Mouse (Mus musculus) hindbrain, embryonic 12.5 days (tissue): ENCODE data around the gene Olfr1153. TPM values are rescaled to one million over a fixed set of nuclear protein-coding genes. Genes with fewer than 3 reads are reported as not detected.

Experiments used
- ATAC-seq: fragments of 200-750 bp; cut with Nextera tagmentation; 2 replicates; pipeline ENCODE4 v1.8.0; 2017; ENCODE audit warnings: moderate TSS enrichment; ENCODE audit not compliant: low FRiP score
- H3K27ac ChIP-seq: fragments of 300-500 bp; sonication (generic); 2 replicates; pipeline ENCODE4 v1.5.1; 2016; ENCODE audit warnings: mild to moderate bottlenecking
- H3K27me3 ChIP-seq: fragments of 300-500 bp; sonication (generic); 2 replicates; pipeline ENCODE4 v1.6.1; 2016; ENCODE audit warnings: mild to moderate bottlenecking
- H3K36me3 ChIP-seq: fragments of 300-500 bp; sonication (generic); 2 replicates; pipeline ENCODE4 v1.6.1; 2016; ENCODE audit warnings: mild to moderate bottlenecking
- H3K4me1 ChIP-seq: fragments of 300-500 bp; sonication (generic); 2 replicates; pipeline ENCODE4 v1.6.1; 2016
- H3K4me2 ChIP-seq: fragments of 300-500 bp; sonication (generic); replicated peaks from 2 replicates; pipeline ENCODE4 v1.6.1; 2016; ENCODE audit warnings: mild to moderate bottlenecking
- H3K4me3 ChIP-seq: fragments of 300-500 bp; sonication (generic); 2 replicates; pipeline ENCODE4 v1.5.1; 2016; ENCODE audit warnings: mild to moderate bottlenecking
- H3K9ac ChIP-seq: fragments of 300-500 bp; sonication (generic); 2 replicates; pipeline ENCODE4 v1.6.1; 2016; ENCODE audit warnings: mild to moderate bottlenecking, moderate library complexity
- H3K9me3 ChIP-seq: fragments of 300-500 bp; sonication (generic); replicated peaks from 2 replicates; pipeline ENCODE4 v1.6.1; 2016; ENCODE audit warnings: mild to moderate bottlenecking
- WGBS: fragments of 180-500 bp; shearing (Covaris S2); methylation state at CpG from one replicate; pipeline ENCODE4 v1.1.7; 2016; 5-methylcytosine and 5-hydroxymethylcytosine counted together
- polyA plus RNA-seq: library from polyadenylated mRNA; unstranded; fragments of >200 nt; fragmentation: Nextera tagmentation; extraction: Ambion mirVana; gene quantifications from 2 replicates; pipeline ENCODE4 v1.2.1, GENCODE M21; 2016

Olfr1153 gene
- not detected in 2 replicates for polyA plus RNA-seq

DNA sequence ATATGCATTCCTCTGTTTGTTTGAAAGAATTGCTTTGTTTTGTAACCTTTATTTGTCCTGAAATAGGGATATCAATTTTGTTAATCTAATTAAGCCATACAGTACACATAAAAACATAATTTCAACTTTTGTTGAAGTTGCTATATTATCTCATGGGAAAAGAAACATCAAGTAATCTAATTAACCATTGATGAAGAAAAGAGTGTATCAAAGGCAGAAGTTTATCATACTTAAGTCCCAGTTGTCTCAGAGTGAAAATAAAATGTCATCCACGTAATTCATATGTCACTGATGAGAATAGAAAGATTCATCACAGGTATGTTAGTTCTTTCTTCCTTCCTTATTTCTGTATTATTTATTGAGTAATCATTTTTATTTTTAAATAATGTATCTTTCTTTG lies at the start of gene Olfr1153:
Gene Olfr1153, plus strand, starts transcription at position 301 of the 400 bp plus-strand sequence.
- no peak for ATAC-seq
- WGBS: 71% methylated on average over 1 of the region's 1 CpGs
- H3K27me3 ChIP-seq: no peaks in the 10 kb centered on the region
- H3K9me3 ChIP-seq: no peaks in the 10 kb centered on the region
- no peak within 1 kb of the TSS for H3K27ac ChIP-seq
- H3K9ac ChIP-seq: no peak within 1 kb of the TSS
- no peaks in the 10 kb centered on the region for H3K36me3 ChIP-seq
- no peak within 1 kb of the TSS for H3K4me3 ChIP-seq
- no peak within 1 kb of the TSS for H3K4me2 ChIP-seq
- no peaks in the 10 kb centered on the region for H3K4me1 ChIP-seq

DNA sequence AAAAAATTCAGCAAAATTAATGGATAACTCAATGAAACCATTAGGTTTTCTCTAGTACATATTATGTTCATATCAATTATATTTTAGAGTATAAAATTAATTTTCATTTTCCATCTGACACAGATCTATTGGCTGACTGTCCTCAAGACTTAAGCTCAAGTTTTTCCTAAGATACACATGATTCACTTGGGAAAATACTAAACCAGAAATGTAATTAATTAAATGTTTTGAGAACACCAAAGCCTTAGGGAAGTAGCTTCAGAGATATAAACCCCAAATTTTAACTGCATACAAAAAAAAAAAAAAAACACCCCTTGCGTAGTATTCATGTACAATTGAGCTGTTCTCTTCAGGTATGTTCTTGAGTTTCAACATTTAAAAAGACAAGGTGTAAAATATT lies 39.2 kb upstream of the Olfr1153 start, which contains the start of gene Olfr1151:
Gene Olfr1151, plus strand, starts transcription at position 301 of the 400 bp plus-strand sequence.
- no peak for ATAC-seq
- H3K36me3 ChIP-seq: no peaks in the 10 kb centered on the region
- H3K4me1 ChIP-seq: no peaks in the 10 kb centered on the region
- no peak within 1 kb of the TSS for H3K27ac ChIP-seq
- no peak within 1 kb of the TSS for H3K9ac ChIP-seq
- H3K9me3 ChIP-seq: no peaks in the 10 kb centered on the region
- H3K4me3 ChIP-seq: no peak within 1 kb of the TSS
- H3K4me2 ChIP-seq: no peak within 1 kb of the TSS
- H3K27me3 ChIP-seq: no peaks in the 10 kb centered on the region
- WGBS: 95% methylated on average over 1 of the region's 1 CpGs

DNA sequence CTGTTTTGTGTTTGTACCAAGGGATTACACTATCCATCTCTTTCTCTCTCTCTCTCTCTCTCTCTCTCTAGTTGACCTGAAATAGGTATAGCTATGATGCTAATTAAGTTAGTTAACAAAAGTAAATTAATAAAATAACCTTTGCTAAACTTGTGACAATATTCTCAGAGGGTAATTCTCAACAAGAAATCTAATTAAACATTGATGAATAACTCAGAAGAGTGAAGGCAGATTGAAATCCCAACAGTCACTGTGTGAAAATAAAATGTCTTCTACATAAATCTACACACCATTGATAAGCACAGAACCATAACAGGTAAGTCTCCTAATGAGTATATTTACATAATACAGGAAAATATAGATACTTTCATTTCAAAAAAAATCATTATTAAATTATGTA lies 28.6 kb upstream of the Olfr1153 start, which contains the start of gene Olfr1152:
Gene Olfr1152, plus strand, starts transcription at position 301 of the 400 bp plus-strand sequence.
- H3K36me3 ChIP-seq: no peaks in the 10 kb centered on the region
- no peaks in the 10 kb centered on the region for H3K9me3 ChIP-seq
- H3K4me2 ChIP-seq: no peak within 1 kb of the TSS
- no peak within 1 kb of the TSS for H3K9ac ChIP-seq
- H3K27me3 ChIP-seq: no peaks in the 10 kb centered on the region
- H3K27ac ChIP-seq: no peak within 1 kb of the TSS
- no peaks in the 10 kb centered on the region for H3K4me1 ChIP-seq
- H3K4me3 ChIP-seq: no peak within 1 kb of the TSS
- ATAC-seq: no peak

DNA sequence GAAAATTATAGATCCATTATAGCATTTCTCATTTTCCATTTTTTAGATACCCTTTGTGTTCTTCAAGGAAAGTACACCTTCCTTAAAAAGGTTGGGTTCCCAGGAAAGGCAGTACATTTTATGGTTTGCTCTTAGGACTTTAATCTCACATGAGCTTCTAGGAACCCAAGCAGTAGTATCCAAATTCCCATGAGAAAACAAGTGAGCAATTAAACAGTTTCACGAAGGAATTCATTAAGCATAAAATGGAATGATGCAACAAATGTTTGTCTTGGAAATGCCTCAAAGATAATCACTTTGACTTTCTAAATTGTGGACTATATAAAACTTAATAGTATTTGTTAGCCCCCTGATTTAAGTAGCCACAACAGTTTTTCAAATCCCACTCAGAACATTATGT lies 10.3 kb downstream of the Olfr1153 start, which contains the start of gene Olfr1154:
Gene Olfr1154, minus strand, starts transcription at position 101 of the 400 bp plus-strand sequence.
- H3K4me1 ChIP-seq: no peaks in the 10 kb centered on the region
- H3K4me3 ChIP-seq: no peak within 1 kb of the TSS
- H3K36me3 ChIP-seq: no peaks in the 10 kb centered on the region
- no peak within 1 kb of the TSS for H3K27ac ChIP-seq
- ATAC-seq: no peak
- no peak within 1 kb of the TSS for H3K4me2 ChIP-seq
- H3K9ac ChIP-seq: no peak within 1 kb of the TSS
- no peaks in the 10 kb centered on the region for H3K9me3 ChIP-seq
- 92% methylated on average over 1 of the region's 1 CpGs for whole genome bisulfite sequencing
- H3K27me3 ChIP-seq: no peaks in the 10 kb centered on the region

DNA sequence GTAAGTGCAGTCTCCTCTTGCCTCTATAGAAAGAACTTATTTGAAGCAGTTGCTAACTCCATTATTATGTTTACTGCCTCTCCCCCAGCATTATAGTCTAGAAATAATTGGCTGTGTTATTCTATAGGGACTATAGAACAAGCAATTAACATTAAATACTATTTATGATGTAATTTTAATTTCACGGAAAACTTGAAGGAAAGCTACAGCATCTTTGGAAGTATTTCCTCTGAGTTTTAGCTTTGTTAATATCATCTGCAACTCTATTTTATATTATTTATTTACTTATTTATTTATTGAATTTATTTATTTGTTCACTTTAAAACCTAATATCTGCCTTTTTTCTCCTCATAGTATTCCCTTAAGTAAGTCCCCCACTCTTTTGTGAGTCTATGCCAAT lies 50.3 kb downstream of the Olfr1153 start, which contains the start of gene Olfr1155:
Gene Olfr1155, minus strand, starts transcription at position 101 of the 400 bp plus-strand sequence.
- H3K36me3 ChIP-seq: no peaks in the 10 kb centered on the region
- H3K27me3 ChIP-seq: no peaks in the 10 kb centered on the region
- no peak within 1 kb of the TSS for H3K4me3 ChIP-seq
- H3K4me1 ChIP-seq: no peaks in the 10 kb centered on the region
- H3K4me2 ChIP-seq: no peak within 1 kb of the TSS
- no peak for ATAC-seq
- WGBS: 90% methylated on average over 1 of the region's 1 CpGs
- no peak within 1 kb of the TSS for H3K9ac ChIP-seq
- H3K27ac ChIP-seq: no peak within 1 kb of the TSS
- no peaks in the 10 kb centered on the region for H3K9me3 ChIP-seq

Other genes with a start within 250 kb of the Olfr1153 start
- gene Olfr1133, start 247.6 kb upstream of the Olfr1153 start, polyA plus RNA-seq: not detected in 2 replicates
- not detected in 2 replicates for gene Olfr1134, start 236.5 kb upstream of the Olfr1153 start, polyA plus RNA-seq
- not detected in 2 replicates for gene Olfr1135, start 221.3 kb upstream of the Olfr1153 start, polyA plus RNA-seq
- not detected in 2 replicates for gene Olfr1136, start 201.0 kb upstream of the Olfr1153 start, polyA plus RNA-seq
- not detected in 2 replicates for gene Olfr1137, start 181.8 kb upstream of the Olfr1153 start, polyA plus RNA-seq
- not detected in 2 replicates for gene Olfr1138, start 155.0 kb upstream of the Olfr1153 start, polyA plus RNA-seq
- gene Olfr1140, start 151.2 kb upstream of the Olfr1153 start, polyA plus RNA-seq: not detected in 2 replicates
- not detected in 2 replicates for gene Olfr1141, start 141.0 kb upstream of the Olfr1153 start, polyA plus RNA-seq
- not detected in 2 replicates for gene Olfr152, start 115.5 kb upstream of the Olfr1153 start, polyA plus RNA-seq
- not detected in 2 replicates for gene Olfr1143, start 94.4 kb upstream of the Olfr1153 start, polyA plus RNA-seq
- not detected in 2 replicates for gene Olfr1145, start 85.1 kb upstream of the Olfr1153 start, polyA plus RNA-seq
- gene Olfr1148, start 64.4 kb upstream of the Olfr1153 start, polyA plus RNA-seq: not detected in 2 replicates
- not detected in 2 replicates for gene Olfr1150-ps1, start 51.0 kb upstream of the Olfr1153 start, polyA plus RNA-seq
- not detected in 2 replicates for gene Olfr1151, start 39.1 kb upstream of the Olfr1153 start, polyA plus RNA-seq
- gene Olfr1152, start 28.5 kb upstream of the Olfr1153 start, polyA plus RNA-seq: not detected in 2 replicates
- gene Olfr1154, start 10.2 kb downstream of the Olfr1153 start, polyA plus RNA-seq: not detected in 2 replicates
- not detected in 2 replicates for gene Olfr1155, start 50.2 kb downstream of the Olfr1153 start, polyA plus RNA-seq
- not detected in 2 replicates for gene Olfr1156, start 58.1 kb downstream of the Olfr1153 start, polyA plus RNA-seq
- not detected in 2 replicates for gene Olfr1157, start 73.3 kb downstream of the Olfr1153 start, polyA plus RNA-seq
- gene Olfr74, start 79.7 kb downstream of the Olfr1153 start, polyA plus RNA-seq: not detected in 2 replicates
- not detected in 2 replicates for gene Olfr1158, start 95.2 kb downstream of the Olfr1153 start, polyA plus RNA-seq
- not detected in 2 replicates for gene Olfr1160, start 113.3 kb downstream of the Olfr1153 start, polyA plus RNA-seq
- gene Olfr1161, start 127.8 kb downstream of the Olfr1153 start, polyA plus RNA-seq: not detected in 2 replicates
- gene Olfr73, start 142.7 kb downstream of the Olfr1153 start, polyA plus RNA-seq: not detected in 2 replicates
- gene Olfr1162, start 156.2 kb downstream of the Olfr1153 start, polyA plus RNA-seq: not detected in 2 replicates
- gene Olfr1163, start 176.9 kb downstream of the Olfr1153 start, polyA plus RNA-seq: not detected in 2 replicates
- not detected in 2 replicates for gene Olfr1164, start 199.0 kb downstream of the Olfr1153 start, polyA plus RNA-seq
- gene Olfr1166, start 233.3 kb downstream of the Olfr1153 start, polyA plus RNA-seq: not detected in 2 replicates